Mouse (Mus musculus): ENCODE results near the gene Smtn. TPM values are rescaled to one million over a fixed set of nuclear protein-coding genes. Genes with fewer than 3 reads are reported as not detected.

The Smtn gene
- total RNA-seq, 4 experiments from 2014 or later: 36.6 to 93.0 (median 52.5) TPM

Other genes starting within 250 kb of the Smtn start
- gene Pik3ip1, start 210.2 kb downstream of the Smtn start, total RNA-seq (2022): 10 to 100 TPM; 17.2 to 28.2 (median 25.1) TPM
- 10 to 100 TPM; 19.4 to 36.8 (median 32.2) TPM for gene Limk2, start 131.4 kb downstream of the Smtn start, total RNA-seq (2022)
- gene Rnf185, start 88.2 kb downstream of the Smtn start, total RNA-seq (2022): 10 to 100 TPM; 34.8 to 45.3 (median 38.5) TPM
- under 1 TPM; 0.17 to 0.59 (median 0.43) TPM for gene Pla2g3, start 52.3 kb downstream of the Smtn start, total RNA-seq (2022)
- 1 to 10 TPM in 1 of 4 experiments, under 1 TPM in 3; 0.55 to 1.0 (median 0.75) TPM for gene Inpp5j, start 35.8 kb downstream of the Smtn start, total RNA-seq (2022)
- 10 to 100 TPM; 39.2 to 61.9 (median 57.1) TPM for gene Selenom, start 25.9 kb downstream of the Smtn start, total RNA-seq (2022)
- 10 to 100 TPM; 44.6 to 64.3 (median 51.3) TPM for gene Morc2a, start 108.6 kb upstream of the Smtn start, total RNA-seq (2022)